1 mouse cellular context compared by ENCODE assay signal in genomic region chr15:98870179-98871069, GRCm38 (mm10).
A peak's percentile ranks its signal among the peaks of the same experiment; 100 is the strongest.
TF ChIP-seq lines count a peak whose summit lies in the region.

No protein-coding gene starts in this region.

TF ChIP-seq in MEL, 35 proteins besides CTCF, POLR2A, EP300 and RAD21 (continued from another document):
- TF ChIP-seq CHD1 (IDR thresholded peaks at IDR 0.05; ENCODE audit: low read depth, low read length): 0 out of 2 replicates have a peak, but pooled peaks have one; percentile 32
- TF ChIP-seq MAX (IDR thresholded peaks at IDR 0.05; ENCODE audit: low read length): 0 out of 2 replicates have a peak, but pooled peaks have one; percentile 8
- TF ChIP-seq HCFC1 (IDR thresholded peaks at IDR 0.05; ENCODE audit: low read depth, low read length): 0 out of 2 replicates have a peak, but pooled peaks have one; percentile 7
- TF ChIP-seq ZKSCAN1 (IDR thresholded peaks at IDR 0.05; ENCODE audit: low read depth, low read length): 0 out of 2 replicates have a peak, but pooled peaks have one; percentile 22
- no peak for TF ChIP-seq ETS1 (IDR thresholded peaks at IDR 0.05; ENCODE audit: low read depth, low read length)
- TF ChIP-seq MYC (IDR thresholded peaks at IDR 0.05; ENCODE audit: low read depth, low read length): no peak
- TF ChIP-seq POLR2AphosphoS5 (IDR thresholded peaks at IDR 0.05; ENCODE audit: borderline replicate concordance, low read depth, low read length): no peak
TF ChIP-seq in MEL: peak in this region for 5.
